Mouse (Mus musculus): ENCODE results near the gene Mmp2.

- no peak for TF ChIP-seq POLR2A (IDR thresholded peaks at IDR 0.05; ENCODE audit: low read depth, low read length)
- no peak for TF ChIP-seq CTCF (conservative IDR thresholded peaks at IDR 0.05; ENCODE audit: insufficient read depth, insufficient read length, low read depth, low read length)
Measured at GRCm38 (mm10) chr8:92896611-92897010, 69.5 kb downstream of the Mmp2 start.

All from kidney, adult 2 months (tissue).